Mouse (Mus musculus): ENCODE results near the gene Gpt2.
A peak's percentile ranks its signal among the peaks of the same experiment; 100 is the strongest.

Gpt2 gene

DNA sequence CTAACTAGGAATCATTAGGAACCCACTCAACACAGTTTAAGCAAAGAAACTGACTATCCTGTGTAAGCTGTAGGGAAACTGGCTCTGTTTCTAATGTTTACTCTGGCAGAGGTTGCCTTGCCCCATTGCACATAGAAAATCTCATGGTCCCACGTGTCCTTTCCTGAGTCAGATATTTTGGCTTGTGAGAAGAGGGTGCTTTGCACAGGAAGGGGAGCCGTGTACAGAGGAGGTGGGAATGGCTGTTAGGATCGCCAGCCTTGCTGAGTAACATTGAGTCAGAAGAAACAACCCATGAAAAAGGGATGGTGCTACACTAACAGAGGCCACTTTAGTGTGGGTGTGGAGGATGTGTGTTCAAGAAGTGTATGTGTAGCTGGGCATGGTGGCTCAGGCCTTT, 36.6 kb downstream of the Gpt2 start:
- DNase-seq, result no peak

DNA sequence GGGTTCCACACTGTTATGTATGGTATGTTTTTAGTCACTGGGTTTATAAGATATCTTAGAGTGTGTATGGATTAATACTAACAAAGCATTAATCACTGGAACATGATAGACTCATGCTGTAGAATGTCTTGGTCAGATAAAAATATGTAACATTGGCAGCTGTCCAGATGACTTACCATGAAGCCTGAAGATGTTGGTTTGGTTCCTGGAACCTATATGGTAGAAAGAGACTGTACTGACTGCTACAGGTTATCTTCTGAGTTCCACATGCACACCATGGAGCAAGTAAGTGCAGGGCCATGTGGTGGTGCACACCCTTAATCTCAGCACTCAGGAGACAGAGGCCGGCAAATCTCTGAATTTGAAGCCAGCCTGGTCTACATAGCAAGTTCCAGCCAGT, 38.3 kb downstream of the Gpt2 start:
- DNase-seq, result no peak

DNA sequence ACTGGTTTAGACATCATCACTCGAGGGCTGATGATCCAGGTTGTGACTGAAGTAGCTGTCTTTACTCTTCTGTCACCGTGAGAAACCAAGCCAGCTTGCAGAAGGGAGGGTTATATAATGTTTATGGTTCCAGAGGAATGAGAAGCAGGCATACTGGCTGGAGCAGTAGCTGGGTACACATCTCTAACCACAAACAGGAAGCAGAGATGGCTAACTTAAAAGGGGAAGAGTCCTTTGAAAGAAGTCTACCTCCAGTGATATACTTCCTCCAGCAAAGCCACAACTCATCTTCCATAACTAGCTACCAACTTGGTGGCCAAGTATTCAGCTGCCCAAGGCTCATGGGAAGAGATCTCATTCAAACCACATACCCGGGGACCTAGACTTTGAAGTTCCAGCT, 39.1 kb downstream of the Gpt2 start:
- no peak for DNase-seq

DNA sequence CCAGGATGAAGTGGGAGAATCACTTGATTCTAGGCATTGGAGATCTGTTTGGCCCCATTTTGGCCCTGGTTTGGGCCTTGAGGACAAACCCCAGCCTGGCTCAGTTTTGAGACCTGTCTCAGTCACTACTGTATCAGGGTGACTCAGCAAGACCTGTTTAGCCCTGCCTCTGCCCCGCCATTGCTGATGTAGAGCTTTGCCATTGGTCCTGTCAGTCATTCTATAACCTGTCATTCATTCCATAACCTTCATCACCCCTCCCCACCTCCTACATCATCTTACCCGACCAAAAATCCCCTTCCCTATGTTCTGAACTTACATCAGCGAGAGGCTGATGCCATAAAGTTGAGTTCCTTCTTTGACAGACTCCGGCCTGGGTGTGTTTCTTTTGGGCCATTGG, 40.5 kb downstream of the Gpt2 start:
- DNase-seq, result no peak

DNA sequence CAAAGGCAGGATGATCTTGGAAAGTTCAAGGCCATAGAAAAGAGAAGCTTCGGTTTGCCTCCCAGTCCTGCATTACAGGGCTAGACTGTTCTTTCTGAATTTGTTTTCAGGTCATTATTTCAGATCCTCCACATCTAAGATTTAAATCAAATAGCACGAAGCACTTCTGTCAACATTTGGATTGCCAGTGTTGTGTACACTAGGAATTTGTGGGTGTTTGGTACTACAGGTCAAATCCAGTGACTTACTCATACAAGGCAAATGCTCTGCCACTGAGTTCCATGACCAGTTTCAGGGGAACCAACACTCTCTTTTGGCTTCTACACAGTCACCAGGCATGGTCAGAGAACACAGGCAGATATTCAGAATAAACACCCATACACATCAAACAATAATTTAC, 41.1 kb downstream of the Gpt2 start:
- no peak for DNase-seq

DNA sequence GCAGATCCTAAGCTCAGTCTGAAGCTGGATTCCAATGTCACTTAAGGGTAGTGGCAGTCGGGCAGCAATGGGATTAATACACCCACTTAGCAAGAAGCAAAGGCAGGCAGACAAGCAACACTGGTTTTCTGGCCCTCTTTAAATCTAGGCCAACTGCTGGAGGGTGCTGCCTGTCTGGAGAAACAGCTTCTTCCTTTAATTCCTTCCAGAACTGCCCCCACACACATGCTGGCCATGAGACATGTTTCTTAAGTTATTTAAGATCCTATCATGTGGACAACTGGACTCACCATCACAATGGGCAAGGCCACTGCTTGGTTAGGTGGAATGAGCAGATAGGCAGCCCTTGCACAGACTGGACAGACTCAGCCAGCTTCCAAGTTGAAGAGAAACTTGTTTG, 41.8 kb downstream of the Gpt2 start:
- DNase-seq, result no peak

DNA sequence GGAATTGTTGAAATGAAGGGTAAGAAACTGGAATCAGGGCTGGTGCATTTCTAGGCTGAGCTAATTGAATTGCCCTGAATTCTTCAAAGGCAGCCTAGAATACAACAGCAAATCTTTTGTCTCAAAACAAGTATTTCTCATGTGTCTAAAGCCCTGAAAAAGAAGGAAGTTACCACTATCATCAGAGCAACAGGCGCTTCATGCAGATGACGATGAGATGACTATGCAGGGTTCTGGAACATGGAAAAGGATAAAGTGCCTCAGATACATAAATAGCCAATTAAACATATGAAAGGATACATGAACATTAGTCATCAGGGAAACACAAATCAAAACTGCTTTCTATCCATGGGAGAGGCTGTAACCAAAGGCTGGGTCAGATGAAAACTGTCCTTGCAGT, 44.0 kb downstream of the Gpt2 start:
- DNase-seq, result no peak

DNA sequence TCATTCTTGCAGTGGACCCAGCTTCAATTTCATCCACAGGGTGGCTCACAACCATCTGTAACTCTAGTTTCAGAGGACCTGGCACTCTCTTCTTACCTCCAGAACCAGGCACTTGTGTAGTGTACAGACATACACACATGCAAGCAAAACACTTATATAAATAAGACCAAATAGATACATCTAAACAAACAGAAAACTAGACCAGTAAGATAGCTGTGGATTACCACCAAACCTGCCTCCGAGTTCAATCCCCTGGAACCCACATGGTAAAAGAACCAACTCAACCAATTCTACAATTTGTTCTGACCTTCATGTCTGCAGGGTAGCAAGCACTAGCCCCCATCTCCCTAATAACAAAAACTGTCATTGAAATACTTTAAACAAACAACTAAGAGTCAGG, 59.6 kb downstream of the Gpt2 start:
- DNase-seq, result no peak

DNA sequence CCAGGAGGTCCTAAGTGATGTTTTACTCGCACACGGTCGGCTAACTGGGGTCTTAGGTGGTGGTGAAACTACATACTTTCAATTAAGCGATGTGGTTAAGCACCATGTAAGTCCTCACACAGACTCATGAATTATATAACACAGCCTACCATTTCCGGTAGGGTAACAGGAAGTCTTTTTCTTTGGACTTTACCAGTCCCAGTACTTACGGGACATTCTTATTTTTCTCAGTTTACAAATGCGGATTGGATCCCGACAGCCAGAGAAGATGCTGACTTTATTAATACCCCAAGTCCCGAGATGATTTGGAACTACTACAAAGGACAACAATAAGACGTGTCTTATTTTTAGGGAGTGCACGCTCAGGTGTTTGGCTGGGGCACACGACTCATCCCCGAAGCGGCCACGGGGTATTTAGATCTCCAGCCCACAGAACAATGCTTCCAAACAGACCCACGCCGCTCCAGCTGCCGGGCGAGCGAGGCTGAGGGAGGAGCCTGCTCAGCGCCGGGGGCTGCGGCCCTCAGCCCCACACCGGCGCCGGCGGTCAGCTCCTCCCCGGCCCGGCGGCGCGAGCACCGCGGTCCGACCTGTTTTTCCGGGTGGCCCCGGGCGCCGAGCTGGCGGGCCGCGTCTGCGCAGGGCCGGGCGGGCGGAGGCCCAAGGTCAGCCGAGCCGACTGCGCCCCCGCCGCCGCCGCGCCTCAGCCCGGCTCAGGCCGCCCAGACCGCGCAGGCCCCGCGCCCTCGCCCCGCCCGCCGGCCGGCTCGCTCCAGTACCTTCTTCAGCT, 62.2 kb downstream of the Gpt2 start:
- peak in 1 of 2 experiments; percentile 9 for DNase-seq

DNA sequence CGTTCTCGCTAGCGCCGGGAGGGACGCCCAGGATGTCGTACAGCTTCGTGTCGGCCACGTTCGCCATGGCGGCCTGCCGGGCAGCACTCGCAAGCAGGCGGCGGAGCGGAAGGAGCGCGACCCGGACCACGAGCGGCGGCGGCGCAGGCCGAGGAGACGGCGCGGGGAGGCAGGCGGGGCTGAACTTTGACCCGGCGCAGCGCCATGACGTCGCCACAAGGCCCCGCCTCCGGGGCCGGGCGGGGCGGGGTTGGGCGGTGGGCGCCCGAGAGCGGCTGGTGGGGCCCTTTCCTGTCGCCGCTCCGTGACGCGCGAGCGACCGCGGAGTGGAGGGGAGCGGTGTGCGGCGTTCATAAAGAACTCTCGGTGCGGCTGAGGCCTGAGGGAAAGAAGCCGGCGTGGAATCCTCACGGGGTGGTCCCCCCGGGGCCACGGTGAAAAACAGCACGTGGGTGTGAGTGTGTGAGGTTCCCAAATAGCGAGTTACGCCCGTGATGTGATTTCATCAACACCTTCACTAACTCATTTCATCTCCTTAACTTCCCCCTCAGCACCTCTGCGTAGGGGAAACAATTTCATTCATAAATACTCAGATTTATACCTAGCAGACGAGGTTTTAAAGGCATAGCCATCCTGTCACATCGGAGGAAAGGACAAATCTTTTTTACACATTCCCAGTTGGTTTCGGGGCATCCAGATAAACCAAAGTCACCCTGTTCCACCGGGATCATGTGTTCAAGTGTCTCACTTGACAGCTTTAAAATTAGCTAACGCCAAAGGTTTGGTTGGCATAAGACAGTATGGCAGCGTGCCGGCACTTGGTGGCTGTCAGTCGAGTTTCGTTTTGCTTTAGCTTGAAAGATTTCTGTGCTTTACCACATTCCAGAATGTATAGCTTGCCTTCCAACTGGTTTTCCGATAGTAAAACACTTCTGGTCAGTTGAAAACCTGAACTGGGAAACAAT, 63.1 kb downstream of the Gpt2 start, which contains the start of gene Dnaja2:
Dnaja2 (minus strand) TSS at position 164 of the 965 bp plus-strand sequence.
- peak; percentile 95 to 96 for DNase-seq

DNA sequence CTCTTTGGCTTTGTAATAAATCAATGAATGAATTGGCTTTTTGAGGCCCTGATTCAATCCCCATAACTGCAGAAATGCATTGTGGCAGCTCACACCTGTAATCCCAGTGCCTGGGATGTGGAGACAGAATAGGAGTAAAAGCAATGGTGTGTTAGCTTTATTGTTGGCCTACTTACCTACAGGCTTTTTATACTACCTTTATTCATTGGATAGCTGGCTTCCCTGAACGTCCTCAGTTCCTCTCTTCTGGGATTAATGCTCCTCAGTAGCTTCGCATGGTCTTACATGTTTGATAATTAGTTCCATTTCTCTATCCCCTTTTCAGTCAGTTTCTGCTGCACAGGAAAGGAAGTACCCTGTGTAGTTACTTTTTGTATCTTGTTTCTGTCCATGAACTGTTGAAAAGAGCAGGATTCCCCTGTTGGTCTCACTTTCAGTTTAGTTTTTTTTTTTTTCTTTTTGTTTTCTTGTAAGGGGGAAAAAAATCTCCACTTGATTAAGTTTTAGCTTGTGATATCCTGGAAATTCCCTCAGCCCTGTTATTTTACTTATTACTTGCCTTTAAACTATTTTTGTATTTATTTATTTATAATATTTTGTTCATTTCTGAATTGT, 64.7 kb downstream of the Gpt2 start:
- DNase-seq, result no peak

DNA sequence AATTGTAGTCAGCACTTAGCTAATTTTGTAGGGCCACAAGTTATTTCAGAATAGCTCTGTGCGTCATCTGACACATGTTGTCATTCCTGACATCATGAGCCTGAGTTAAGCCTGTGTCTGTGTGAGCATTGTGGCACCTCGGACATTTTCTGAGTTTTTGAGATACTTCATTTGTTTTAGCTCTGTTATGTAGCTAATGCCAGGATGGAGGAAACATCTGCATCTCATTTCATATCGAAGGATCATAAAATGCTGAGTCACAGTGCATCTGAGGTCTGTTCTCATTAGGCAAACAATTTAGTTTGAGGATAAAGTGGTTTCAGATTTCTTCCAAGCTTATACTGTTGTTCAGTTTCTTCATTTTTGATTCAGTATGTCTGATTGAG, 65.2 kb downstream of the Gpt2 start:
- DNase-seq, result no peak

DNA sequence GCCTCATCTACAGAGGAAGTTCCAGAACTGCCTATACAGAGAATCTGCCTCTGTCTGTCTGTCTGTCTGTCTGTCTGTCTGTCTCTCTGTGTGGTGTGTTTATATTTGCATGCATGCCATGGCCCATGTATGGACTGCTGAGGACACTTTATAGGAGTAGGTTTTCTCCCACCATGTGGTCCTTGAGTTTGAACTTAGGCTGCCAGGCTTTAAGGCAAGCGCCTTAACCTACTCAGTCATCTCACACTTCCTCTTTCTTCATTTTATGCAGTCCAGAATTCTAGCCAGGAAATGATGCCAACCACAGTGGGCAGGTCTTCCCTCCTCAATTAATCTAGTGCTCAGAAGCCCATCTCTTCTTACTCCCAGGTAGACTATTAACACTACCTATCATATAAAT, 66.8 kb downstream of the Gpt2 start:
- no peak for DNase-seq

DNA sequence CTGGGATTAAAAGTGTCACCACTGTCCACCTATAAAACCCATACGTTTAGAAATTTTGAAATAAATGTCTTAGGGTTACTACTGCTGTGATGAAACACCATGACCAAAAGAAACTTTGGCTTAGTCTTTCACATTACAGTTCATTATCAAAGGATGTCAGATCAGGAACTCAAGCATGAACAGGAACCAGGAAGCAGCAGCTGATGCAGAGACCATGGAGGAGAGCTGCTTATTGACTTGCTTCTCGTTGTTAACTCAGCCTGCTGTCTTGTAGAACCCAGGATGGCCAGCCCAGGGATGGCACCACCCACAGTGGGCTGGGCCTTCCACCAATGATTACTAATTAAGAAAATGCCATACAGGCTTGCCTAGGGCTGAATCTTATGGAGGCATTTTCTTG, 67.6 kb downstream of the Gpt2 start:
- no peak for DNase-seq

DNA sequence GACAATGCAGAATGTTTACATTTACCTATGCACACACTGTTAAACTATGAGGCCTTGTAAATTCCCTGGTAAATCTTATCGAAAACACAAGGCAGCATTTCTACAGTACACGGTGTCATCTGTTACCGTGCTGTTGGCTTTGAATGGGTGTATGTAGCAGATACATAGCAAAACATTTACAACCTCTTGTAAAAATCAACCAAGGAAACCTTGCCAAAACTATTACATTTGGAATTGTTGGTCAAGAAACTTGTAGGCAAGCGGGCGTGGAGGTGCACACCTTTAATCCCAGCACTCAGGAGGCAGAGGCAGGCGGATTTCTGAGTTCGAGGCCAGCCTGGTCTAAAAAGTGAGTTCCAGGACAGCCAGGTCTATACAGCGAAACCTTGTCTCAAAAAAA, 71.0 kb downstream of the Gpt2 start:
- no peak for DNase-seq

DNA sequence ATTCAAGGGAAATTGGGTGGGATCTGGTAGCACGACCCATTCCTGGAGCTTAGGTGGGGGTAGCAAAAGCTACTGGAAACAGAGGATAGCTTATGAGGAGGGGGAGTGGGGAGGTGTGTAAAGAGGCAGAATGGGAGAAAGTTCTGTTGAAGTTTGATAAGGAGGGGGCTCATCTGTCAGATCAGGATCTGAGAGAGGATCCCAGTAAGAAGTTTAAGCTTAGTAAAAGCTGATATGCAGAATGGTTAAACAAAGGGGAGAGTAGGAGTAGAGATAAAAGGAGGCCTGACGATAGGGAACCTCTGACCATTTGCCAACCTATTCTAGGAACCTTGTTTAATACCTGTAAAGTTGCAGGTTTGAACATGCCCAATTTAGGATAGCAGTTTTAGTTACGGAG, 72.8 kb downstream of the Gpt2 start:
- no peak for DNase-seq

DNA sequence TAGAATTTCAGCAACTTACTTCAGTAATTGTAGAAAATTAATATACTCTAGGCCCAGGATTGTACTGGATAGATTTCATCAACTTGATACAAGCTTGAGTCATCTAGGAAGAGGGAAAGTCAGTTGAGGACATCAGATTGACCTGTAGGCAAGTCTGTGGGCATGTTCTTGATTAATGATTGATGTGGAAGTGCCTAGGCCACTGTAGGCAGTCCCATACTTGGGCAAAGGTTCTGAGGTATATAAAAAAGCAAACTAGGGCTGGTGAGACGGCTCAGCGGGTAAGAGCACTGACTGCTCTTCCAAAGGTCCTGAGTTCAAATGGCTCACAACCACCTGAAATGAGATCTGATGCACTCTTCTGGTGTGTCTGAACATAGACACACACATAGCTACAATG, 75.4 kb downstream of the Gpt2 start:
- no peak for DNase-seq

DNA sequence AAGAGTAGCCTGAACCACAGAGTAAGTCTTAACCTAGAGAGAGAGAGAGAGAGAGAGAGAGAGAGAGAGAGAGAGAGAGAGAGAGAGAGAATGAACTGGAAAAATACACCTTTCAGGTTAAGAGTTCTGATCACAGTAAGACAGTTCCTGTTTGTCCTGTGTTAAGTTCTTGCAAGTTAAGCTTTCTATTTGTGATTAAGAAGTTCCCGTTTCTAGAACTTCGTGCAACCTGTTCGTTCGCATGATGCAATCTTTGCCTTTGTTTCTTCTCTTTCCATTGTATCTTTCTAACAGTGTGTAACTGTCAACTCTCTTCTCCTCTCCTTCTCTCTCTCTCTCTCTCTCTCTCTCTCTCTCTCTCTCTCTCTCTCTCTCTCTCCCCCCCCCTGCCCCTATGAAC, 78.1 kb downstream of the Gpt2 start:
- DNase-seq, result no peak

DNA sequence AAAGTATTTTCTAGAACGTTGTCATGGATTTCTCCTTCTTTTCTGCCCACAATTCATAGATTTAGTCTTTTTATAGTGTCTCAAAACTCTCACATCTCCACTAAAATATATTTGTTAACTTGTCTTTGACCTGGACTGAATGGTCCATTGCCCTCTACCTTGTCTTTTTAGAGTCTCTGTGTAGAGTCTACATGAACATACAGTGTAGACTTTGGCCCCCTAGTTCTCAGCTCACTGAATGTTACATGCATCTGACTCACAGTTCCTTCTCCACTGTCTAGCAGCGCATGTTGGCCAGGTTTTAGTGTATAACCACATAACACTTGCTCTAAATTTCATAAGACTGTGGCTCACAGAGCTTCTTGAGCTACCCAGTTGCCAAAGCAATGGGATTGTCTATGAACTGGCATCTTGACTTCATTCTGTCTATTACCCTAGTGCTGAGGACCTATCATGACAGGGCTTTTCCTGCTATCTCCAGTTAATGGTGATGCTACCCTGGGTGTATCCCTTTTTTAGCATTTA, 81.7 kb downstream of the Gpt2 start:
- no peak for DNase-seq

Measured in cerebellum, postnatal 14 days (tissue).